Mouse (Mus musculus) T-cell, adult 66 days (primary cell): ENCODE measurements around the gene Tcp10c. TPM values are rescaled to one million over a fixed set of nuclear protein-coding genes. Genes with fewer than 3 reads are reported as not detected.

ENCODE experiments used
- total RNA-seq, 2 experiments: library from RNA; stranded (reverse); gene quantifications; 3 replicates in 1 of 2; 4 replicates in 1 of 2; pipeline ENCODE4 v1.2.4; 2023

Gene Tcp10c
- not detected for total RNA-seq

GRCm38 (mm10) chr17:13354521-13354920 is at the start of gene Tcp10c:
TSS of gene Tcp10c (plus strand) at chr17:13354572.

Other genes starting within 250 kb of the Tcp10c start
- not detected for gene Unc93a, start 222.8 kb upstream of the Tcp10c start, total RNA-seq
- gene Smok2a, start 133.4 kb upstream of the Tcp10c start, total RNA-seq, result not detected
- gene Smok2b, start 124.3 kb upstream of the Tcp10c start, total RNA-seq, result not detected